In the genomic region with DNA sequence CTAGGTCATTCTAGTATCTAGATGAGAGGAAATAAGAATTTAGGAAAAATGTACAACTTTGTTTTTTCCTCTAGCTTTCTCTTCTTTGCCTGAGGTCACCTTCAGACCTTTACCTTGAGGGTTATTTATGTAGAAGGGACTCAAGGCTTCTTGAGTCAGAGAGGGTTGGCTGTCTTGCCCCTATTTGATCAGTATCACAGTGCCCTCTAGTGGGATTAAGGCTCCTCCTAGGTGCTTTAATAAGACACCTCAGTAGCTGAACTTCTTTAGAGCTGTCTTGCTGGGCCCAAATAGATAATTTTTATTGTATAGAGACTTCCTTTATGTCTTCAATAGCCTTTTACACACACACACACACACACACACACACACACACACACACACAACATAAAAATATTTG, we compare ENCODE assay signal across 8 mouse cellular contexts. TPM values are rescaled to one million over a fixed set of nuclear protein-coding genes. Genes with fewer than 3 reads are reported as not detected.
DNase-seq lines count a peak whose midpoint lies in the region; ATAC-seq and TF ChIP-seq lines count a peak whose summit lies in the region.

No protein-coding gene starts in this region.

- no peaks in the 10 kb centered on the region for H3K4me1 ChIP-seq in hindbrain, embryonic 11.5 days (replicated peaks; ENCODE audit: control insufficient read depth, insufficient read depth, low read length)
- no peaks in the 10 kb centered on the region for H3K4me1 ChIP-seq in hindbrain, embryonic 12.5 days
- H3K4me1 ChIP-seq in forebrain, postnatal 0 days (ENCODE audit: insufficient read depth) = no peaks in the 10 kb centered on the region

- H3K27ac ChIP-seq in hindbrain, embryonic 11.5 days (ENCODE audit: low read depth, low read length) = no peak overlapping the region
- H3K27ac ChIP-seq in hindbrain, embryonic 12.5 days = no peak overlapping the region
- H3K27ac ChIP-seq in forebrain, postnatal 0 days (ENCODE audit: low read depth, low read length) = no peak overlapping the region

- peak; percentile 67 for DNase-seq in hindbrain, embryonic 11.5 days (ENCODE audit: low spot score)
- DNase-seq in ovary, postnatal 14 days (ENCODE audit: low spot score) = peak; percentile 24
- DNase-seq in ovary, postnatal 36 days (ENCODE audit: low spot score) = no peak
- DNase-seq in ZHBTc4 (ENCODE audit: low read depth, low spot score) = peak; percentile 80
- DNase-seq in forebrain, postnatal 0 days = peak; percentile 70
- peak; percentile 41 for DNase-seq in retina, adult 2 months (ENCODE audit: low read depth, low spot score)
- DNase-seq in urinary bladder, postnatal 36 days (ENCODE audit: low spot score in 2 of 2) = no peak

- no peaks in the 10 kb centered on the region for H3K9me3 ChIP-seq in hindbrain, embryonic 11.5 days (ENCODE audit: control insufficient read depth, low read length)
- H3K9me3 ChIP-seq in hindbrain, embryonic 12.5 days (replicated peaks) = no peaks in the 10 kb centered on the region
- no peaks in the 10 kb centered on the region for H3K9me3 ChIP-seq in forebrain, postnatal 0 days (ENCODE audit: low read length)

- H3K36me3 ChIP-seq in hindbrain, embryonic 11.5 days (ENCODE audit: control insufficient read depth, insufficient read depth, low read length) = no peaks in the 10 kb centered on the region
- no peaks in the 10 kb centered on the region for H3K36me3 ChIP-seq in hindbrain, embryonic 12.5 days
- no peaks in the 10 kb centered on the region for H3K36me3 ChIP-seq in forebrain, postnatal 0 days (ENCODE audit: insufficient read depth)

- no peak for ATAC-seq in hindbrain, embryonic 11.5 days (ENCODE audit: low FRiP score)
- no peak for ATAC-seq in hindbrain, embryonic 12.5 days (ENCODE audit: low FRiP score)
- no peak for ATAC-seq in forebrain, postnatal 0 days

- TF ChIP-seq CTCF in forebrain, postnatal 0 days (IDR thresholded peaks at IDR 0.05; ENCODE audit: low read depth) = peak; percentile 67

- no peak overlapping the region for H3K9ac ChIP-seq in hindbrain, embryonic 11.5 days (ENCODE audit: low read depth, low read length)
- H3K9ac ChIP-seq in hindbrain, embryonic 12.5 days = no peak overlapping the region
- no peak overlapping the region for H3K9ac ChIP-seq in forebrain, postnatal 0 days

- H3K4me3 ChIP-seq in hindbrain, embryonic 11.5 days (ENCODE audit: low read depth, low read length) = no peak overlapping the region
- no peak overlapping the region for H3K4me3 ChIP-seq in hindbrain, embryonic 12.5 days
- no peak overlapping the region for H3K4me3 ChIP-seq in forebrain, postnatal 0 days (ENCODE audit: low read depth, low read length)

- H3K27me3 ChIP-seq in hindbrain, embryonic 11.5 days (ENCODE audit: control insufficient read depth, insufficient read depth, low read length) = no peaks in the 10 kb centered on the region
- no peaks in the 10 kb centered on the region for H3K27me3 ChIP-seq in hindbrain, embryonic 12.5 days
- H3K27me3 ChIP-seq in forebrain, postnatal 0 days (ENCODE audit: insufficient read depth, low read length) = no peaks in the 10 kb centered on the region

- H3K4me2 ChIP-seq in hindbrain, embryonic 11.5 days (replicated peaks; ENCODE audit: low read depth, low read length) = no peak overlapping the region
- H3K4me2 ChIP-seq in hindbrain, embryonic 12.5 days (replicated peaks) = no peak overlapping the region
- no peak overlapping the region for H3K4me2 ChIP-seq in forebrain, postnatal 0 days (ENCODE audit: low read depth)

RNA-seq across cellular contexts. Expression of gene Ranbp6, which starts 8.2 kb away (rescaled TPM):
- polyA plus RNA-seq in hindbrain, embryonic 11.5 days (2014; fragmentation: Nextera tagmentation; extraction: Ambion mirVana) = 41.1 and 45.1 TPM in 2 replicates
- polyA plus RNA-seq in hindbrain, embryonic 12.5 days (2016; fragmentation: Nextera tagmentation; extraction: Ambion mirVana) = 41.8 and 45.9 TPM in 2 replicates
- total RNA-seq in forebrain, postnatal 0 days (2014; rRNA removed) = 48.5 and 58.7 TPM in 2 replicates
- 26.4 and 32.2 TPM in 2 replicates for polyA plus RNA-seq in forebrain, postnatal 0 days (2015; fragmentation: Nextera tagmentation; extraction: Ambion mirVana)

RNA-seq across cellular contexts. Expression of gene 9930021J03Rik, which starts 15.2 kb away (rescaled TPM):
- polyA plus RNA-seq in hindbrain, embryonic 11.5 days (2014; fragmentation: Nextera tagmentation; extraction: Ambion mirVana) = 9.0 and 9.8 TPM in 2 replicates
- 8.3 and 8.8 TPM in 2 replicates for polyA plus RNA-seq in hindbrain, embryonic 12.5 days (2016; fragmentation: Nextera tagmentation; extraction: Ambion mirVana)
- total RNA-seq in forebrain, postnatal 0 days (2014; rRNA removed) = 29.7 and 35.0 TPM in 2 replicates
- 4.5 and 5.7 TPM in 2 replicates for polyA plus RNA-seq in forebrain, postnatal 0 days (2015; fragmentation: Nextera tagmentation; extraction: Ambion mirVana)

Comparison
In these comparisons a context has a peak if more than half of its experiments do, and no peak if none do; other contexts are left out.
1. DNase-seq: peak in hindbrain, embryonic 11.5 days (single experiment), ovary, postnatal 14 days (single experiment), ZHBTc4 (single experiment), forebrain, postnatal 0 days (single experiment) and retina, adult 2 months (single experiment); none in ovary, postnatal 36 days (single experiment) and urinary bladder, postnatal 36 days (0 of 2).